Mouse (Mus musculus) ES-E14 (cell line): Measurements from ENCODE around the gene Lgr5.

Experiments used
- CHD2 ChIP-seq: IDR thresholded peaks from 2 replicates; pipeline ENCODE4 v1.6.1; 2014; ENCODE audit warnings: mild to moderate bottlenecking, low read depth, low read length, inconsistent platforms
- ZC3H11A ChIP-seq: IDR thresholded peaks from 2 replicates; pipeline ENCODE4 v1.6.1; 2012; ENCODE audit warnings: low read depth, mild to moderate bottlenecking, inconsistent platforms, low read length, borderline replicate concordance

DNA sequence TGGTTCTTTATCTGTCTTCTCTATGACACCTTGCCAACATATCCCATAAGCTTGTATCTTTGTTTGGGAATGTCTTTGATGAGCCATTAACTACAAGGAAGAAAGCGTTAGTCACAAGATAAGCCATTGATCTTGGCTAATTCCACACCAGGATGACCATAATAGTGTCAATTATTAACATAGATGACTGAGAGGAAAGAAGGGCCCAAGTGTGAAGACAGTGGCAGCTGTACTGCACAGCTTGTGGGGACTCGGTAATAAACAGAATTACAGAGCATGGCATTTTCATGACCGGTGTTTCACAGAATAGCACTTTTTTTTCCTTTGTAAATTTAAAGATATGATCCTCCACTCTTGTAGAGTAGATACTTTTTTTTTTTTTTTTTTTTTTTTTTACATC is 102.9 kb downstream of the Lgr5 start:
- TF ChIP-seq CHD2 = no peak
- TF ChIP-seq ZC3H11A = no peak
